Mouse (Mus musculus) urinary bladder, postnatal 25 days (tissue): ENCODE results near the gene Cnih2.

Experiments
- DNase-seq: peaks from one replicate; pipeline ENCODE4 v3.0.0; 2022; ENCODE audit warnings: low spot score

Cnih2 gene

GRCm38 (mm10) chr19:5045531-5045930, 52.8 kb downstream of the Cnih2 start:
- DNase-seq: no peak
